Mouse (Mus musculus): ENCODE results near the gene Klhl7.
A peak's percentile ranks its signal among the peaks of the same experiment; 100 is the strongest.
"Not testable (repeated sequence)": the region's sequence is repeated elsewhere in the genome, so short reads cannot be mapped to it uniquely, and the experiment has no call there.

Klhl7 gene

GRCm38 (mm10) chr5:24095393-24095792, 5.0 kb upstream of the Klhl7 start:
- DNase-seq (ENCODE audit: low read depth in 1 of 2, low spot score in 2 of 2), result no peak

- DNase-seq (ENCODE audit: low read depth in 1 of 2, low spot score in 2 of 2), result no peak
Observed at GRCm38 (mm10) chr5:24095881-24096280, 4.5 kb upstream of the Klhl7 start.

DNA sequence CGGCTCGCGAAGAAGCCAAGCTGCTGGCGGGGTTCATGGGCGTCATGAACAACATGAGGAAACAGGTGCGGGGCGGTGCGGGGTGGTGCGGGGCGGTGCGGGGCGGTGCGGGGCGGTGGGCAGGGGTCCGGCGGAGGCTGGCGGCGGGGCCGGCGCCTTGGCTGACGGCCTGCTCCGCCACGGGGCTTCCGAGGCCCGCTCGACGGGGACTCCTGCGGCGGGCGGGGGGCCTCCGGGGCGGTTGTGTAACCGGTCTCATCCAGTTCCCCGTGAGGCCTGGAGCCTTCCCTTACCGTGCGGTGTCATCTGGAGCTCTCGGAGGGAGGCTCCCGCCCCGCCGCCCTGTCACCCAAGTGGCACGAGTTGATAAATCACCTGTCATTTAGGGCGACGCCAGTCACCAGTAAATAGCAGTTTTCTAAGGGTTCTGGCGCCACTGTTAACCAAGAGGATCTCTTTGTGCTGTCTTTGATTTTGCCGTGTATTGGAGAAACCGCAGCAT, 456 bp downstream of the Klhl7 start:
- peak in 1 of 2 experiments; percentile 27 for DNase-seq (ENCODE audit: low read depth in 1 of 2, low spot score in 2 of 2)

DNA sequence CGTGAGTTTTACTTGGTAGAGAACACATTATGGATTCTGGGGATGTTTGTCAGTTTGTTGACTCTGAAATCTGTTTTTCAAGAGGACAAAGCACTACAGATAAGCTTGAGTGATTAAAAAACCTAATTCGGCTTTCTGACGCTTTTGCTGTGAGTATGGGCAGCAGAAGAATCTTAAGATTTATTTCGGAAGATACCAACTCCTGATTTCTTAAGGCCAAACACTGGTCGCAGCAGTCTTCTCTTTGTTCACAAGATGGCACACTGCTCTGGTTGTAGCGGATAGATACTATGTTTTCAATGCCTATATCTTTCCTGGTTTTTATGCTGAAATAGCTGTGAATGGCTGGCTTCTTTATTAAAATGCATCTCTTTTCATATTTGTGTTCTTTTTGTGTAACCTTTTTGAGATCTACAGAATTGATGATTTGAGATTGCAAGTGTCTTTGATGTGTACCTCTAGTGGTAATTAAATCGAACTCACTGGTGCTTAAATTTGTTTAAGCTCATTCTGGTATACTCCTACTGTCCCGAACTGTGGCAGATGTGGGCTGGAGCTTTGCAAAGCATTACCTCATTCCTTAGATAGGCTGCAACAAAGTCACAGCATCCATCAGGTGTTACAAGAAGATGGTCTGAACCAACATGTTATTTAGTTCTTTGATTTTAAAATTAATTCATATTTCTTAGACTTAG, 1.2 kb downstream of the Klhl7 start:
- DNase-seq (ENCODE audit: low read depth in 1 of 2, low spot score in 2 of 2), result no peak

GRCm38 (mm10) chr5:24103235-24103634, 2.8 kb downstream of the Klhl7 start:
- not testable (repeated sequence) for DNase-seq (ENCODE audit: low read depth in 1 of 2, low spot score in 2 of 2)

DNA sequence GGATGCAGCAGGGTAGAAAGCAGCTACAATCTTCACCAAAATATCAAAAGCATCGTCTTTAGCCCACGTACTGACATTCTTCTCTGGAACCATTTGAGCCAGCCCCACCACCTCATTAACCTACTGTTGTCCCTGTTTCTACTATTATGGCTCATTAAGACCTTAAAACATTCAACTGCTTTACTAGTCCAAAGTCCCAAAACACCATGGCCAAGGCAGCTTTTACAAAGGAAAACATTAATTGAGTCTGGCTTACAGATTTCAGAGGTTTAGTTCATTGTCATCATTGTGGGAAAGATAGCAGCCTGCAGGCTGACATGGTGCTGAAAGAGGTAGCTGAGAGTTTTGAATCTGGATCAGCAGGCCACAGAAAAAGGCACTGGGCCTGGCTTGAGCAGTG, 3.4 kb downstream of the Klhl7 start:
- DNase-seq (ENCODE audit: low read depth in 1 of 2, low spot score in 2 of 2), result no peak

- DNase-seq (ENCODE audit: low read depth in 1 of 2, low spot score in 2 of 2), result no peak
Observed at GRCm38 (mm10) chr5:24107071-24107739, 6.8 kb downstream of the Klhl7 start.

DNA sequence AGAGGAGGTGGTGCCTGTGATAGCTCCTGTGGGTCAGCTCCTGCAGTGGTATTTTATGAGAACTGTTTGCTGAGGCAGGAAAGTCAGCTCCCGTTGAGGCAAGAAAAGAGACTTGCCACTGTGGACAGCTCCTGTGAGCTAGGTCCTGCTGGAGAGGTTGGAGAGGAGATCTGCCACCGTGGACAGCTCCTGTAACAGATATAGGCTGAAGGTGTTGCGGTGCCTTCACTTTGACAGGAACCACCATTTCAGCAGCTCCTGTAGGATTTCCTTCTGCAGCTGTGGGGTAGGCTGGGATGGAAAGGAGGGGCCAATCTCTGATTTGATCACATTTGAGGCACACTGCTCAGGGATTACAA, 7.3 kb downstream of the Klhl7 start:
- DNase-seq (ENCODE audit: low read depth in 1 of 2, low spot score in 2 of 2), result no peak

GRCm38 (mm10) chr5:24110068-24110467, 9.7 kb downstream of the Klhl7 start:
- no peak for DNase-seq (ENCODE audit: low read depth in 1 of 2, low spot score in 2 of 2)

DNA sequence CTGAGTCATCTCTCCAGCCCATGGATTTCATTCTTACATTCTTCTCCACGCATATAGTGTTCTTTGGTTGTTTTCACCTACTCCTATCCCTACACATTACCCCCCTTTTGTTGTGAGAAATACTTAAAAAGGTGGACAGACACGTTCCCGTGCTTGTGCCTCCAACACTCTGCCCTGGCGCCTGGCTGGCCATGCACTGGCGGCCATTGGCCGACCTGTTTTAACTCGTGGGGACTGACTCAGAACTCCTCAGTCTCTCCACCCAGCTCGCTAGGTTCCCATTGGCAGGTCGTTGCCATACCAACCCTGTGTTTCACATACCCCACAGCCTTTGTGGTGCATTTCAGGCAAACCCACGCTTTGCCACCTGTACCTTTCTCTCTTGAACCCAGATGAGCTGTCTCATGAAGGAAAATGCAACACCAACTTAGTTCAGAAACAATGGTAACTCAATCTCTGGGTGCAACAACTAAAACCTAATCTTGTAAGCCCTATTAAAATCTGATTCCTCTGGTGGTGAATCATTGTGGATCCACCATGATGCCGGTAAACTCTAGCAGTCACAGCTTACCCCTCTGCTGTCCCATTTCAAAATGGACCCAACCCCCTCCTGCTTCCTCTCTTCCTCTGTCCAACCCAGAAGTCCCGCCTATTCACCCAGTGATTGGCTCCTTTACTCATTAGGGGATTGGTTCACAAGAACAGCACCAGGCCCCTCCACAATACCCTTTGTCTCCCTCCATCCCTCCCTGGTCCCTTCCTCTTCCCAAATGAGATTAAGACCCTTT, 11.9 kb downstream of the Klhl7 start:
- no peak for DNase-seq (ENCODE audit: low read depth in 1 of 2, low spot score in 2 of 2)

DNA sequence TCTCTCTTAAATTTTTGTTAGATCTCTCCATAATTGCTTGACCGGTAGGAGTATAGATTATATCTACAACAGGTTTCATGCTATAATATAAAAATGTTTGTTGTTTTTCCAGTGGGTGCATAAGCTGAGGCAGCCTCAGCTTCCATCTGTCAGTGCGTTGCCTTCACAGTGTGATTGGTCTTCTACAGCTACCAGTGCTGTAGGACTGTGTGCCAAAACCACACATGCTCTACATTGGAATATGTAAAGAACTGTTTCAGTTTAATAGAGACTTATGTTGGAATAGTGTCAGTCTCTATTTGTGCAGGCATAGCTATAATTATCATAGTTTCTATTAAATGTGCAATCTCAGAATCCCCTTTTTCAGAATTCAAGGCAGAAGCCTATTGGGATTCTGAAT, 21.8 kb downstream of the Klhl7 start:
- no peak for DNase-seq (ENCODE audit: low read depth in 1 of 2, low spot score in 2 of 2)

DNA sequence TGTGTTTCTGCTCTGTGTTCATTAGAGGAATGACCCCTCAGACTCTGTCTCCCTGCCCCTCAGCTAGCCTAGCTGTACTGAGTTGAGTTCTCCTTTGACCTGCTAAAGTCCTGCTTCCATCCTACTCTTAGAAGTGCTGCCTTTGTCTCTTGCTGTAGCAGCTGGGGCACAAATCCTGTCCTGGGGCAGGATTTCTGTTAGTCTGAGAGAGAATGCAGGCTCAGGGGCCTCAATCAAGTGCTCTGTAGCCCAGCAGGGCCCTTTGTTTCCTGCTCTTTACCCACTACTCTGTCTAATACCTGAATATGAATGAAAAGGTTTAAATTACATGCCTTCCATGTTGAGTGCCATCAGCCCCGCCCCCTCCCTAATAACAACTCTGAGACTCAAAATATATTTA, 23.8 kb downstream of the Klhl7 start:
- no peak for DNase-seq (ENCODE audit: low read depth in 1 of 2, low spot score in 2 of 2)

GRCm38 (mm10) chr5:24124579-24125276, 24.3 kb downstream of the Klhl7 start:
- no peak for DNase-seq (ENCODE audit: low read depth in 1 of 2, low spot score in 2 of 2)

- DNase-seq (ENCODE audit: low read depth in 1 of 2, low spot score in 2 of 2), result no peak
Observed at GRCm38 (mm10) chr5:24125910-24126636, 25.7 kb downstream of the Klhl7 start.

DNA sequence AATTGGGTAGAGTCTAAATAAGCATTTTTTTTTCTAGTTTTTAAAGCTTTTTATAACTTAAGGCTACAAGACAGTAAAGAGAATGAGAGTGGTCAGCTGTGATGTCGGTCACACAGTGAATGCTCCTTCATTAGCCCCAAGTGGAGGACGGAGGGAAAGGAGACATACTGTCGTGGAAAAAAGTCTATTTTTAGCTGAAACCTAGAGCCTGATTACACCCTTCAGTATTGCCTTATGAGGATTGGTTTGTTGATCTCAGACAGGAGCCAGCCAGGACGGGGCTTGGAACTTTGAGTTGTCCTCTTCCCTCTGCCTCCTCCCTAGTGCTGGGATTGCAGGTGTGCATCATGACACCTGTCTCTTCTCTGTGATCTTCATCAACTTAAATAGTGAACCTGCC, 26.6 kb downstream of the Klhl7 start:
- DNase-seq (ENCODE audit: low read depth in 1 of 2, low spot score in 2 of 2), result no peak

- DNase-seq (ENCODE audit: low read depth in 1 of 2, low spot score in 2 of 2), result no peak
Observed at GRCm38 (mm10) chr5:24146964-24147363, 46.6 kb downstream of the Klhl7 start.

- DNase-seq (ENCODE audit: low read depth in 1 of 2, low spot score in 2 of 2), result no peak
Observed at GRCm38 (mm10) chr5:24152199-24152598, 51.8 kb downstream of the Klhl7 start.

- DNase-seq (ENCODE audit: low read depth in 1 of 2, low spot score in 2 of 2), result no peak
Observed at GRCm38 (mm10) chr5:24156774-24157173, 56.4 kb downstream of the Klhl7 start.

DNA sequence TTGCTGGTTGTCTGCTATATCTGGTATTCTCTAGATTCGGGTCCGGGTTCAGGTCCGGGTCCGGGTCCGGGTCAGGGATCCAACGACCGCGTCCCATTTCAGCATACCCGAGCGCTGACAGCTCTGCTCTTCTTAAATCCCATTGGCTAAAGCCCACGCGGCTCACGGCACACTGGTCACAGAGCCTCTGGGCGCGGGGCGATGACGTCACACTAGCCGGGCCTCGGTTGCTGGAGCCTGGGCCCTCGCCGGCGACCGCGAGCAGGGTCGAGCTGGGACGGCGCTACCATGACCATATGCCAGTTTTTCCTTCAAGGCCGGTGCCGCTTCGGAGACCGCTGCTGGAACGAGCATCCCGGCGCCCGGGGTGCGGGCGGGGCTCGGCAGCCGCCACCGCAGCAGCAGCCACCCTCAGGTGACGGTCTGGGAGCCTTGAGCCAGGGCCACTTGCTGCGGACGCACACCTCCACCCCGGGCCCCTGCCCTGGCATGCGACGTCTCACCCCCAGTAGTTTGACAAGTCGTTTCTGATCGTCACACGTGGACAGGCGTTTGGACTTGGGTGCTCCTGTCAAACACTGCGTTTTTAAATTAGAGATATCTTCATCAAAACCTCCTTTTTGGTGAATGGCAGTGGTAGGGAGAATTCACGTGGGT, 64.5 kb downstream of the Klhl7 start, which contains the start of gene Nupl2:
Gene Nupl2 (plus strand): TSS at position 175 of the 657 bp plus-strand sequence.
- DNase-seq (ENCODE audit: low read depth in 1 of 2, low spot score in 2 of 2), result peak; percentile 72 to 87

DNA sequence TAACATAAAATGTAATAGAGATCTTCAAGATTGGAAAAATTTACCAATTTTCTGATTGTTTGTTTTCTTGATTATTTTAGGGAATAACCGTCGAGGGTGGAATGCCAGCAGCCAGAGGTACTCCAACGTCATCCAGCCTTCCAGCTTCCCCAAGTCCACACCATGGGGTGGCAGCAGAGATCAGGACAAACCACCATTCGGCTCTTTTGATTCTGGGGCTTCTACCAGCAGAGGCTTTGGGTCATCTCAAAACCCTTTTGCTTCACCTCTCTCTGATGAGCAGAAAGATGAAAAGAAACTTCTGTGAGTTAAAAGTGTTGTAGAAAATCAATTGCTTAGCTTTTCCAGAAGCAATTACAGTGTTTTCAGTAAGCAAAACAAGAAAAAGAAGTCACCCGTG, 66.9 kb downstream of the Klhl7 start:
- no peak for DNase-seq (ENCODE audit: low read depth in 1 of 2, low spot score in 2 of 2)

Data from monocyte, adult 2 months (primary cell).